Mouse (Mus musculus) testis, adult 2 months (tissue): Measurements from ENCODE around the gene Cideb. TPM values are rescaled to one million over a fixed set of nuclear protein-coding genes. Genes with fewer than 3 reads are reported as not detected.

Experiments
- H3K27ac ChIP-seq: fragments of 200-500 bp; 2 replicates; pipeline ENCODE4 v1.5.1; 2012; ENCODE audit warnings: low read depth, low read length; ENCODE audit not compliant: control insufficient read depth, insufficient read depth
- H3K27me3 ChIP-seq: fragments of 200-500 bp; 2 replicates; pipeline ENCODE4 v1.6.1; 2012; ENCODE audit warnings: mild to moderate bottlenecking, low read length, moderate library complexity; ENCODE audit not compliant: control insufficient read depth, insufficient read depth
- H3K36me3 ChIP-seq: fragments of 200-500 bp; 2 replicates; pipeline ENCODE4 v1.6.1; 2012; ENCODE audit warnings: mild to moderate bottlenecking, low read length; ENCODE audit not compliant: control insufficient read depth, insufficient read depth
- H3K4me1 ChIP-seq: fragments of 200-500 bp; 2 replicates; pipeline ENCODE4 v1.6.1; 2012; ENCODE audit warnings: low read length; ENCODE audit not compliant: control insufficient read depth, insufficient read depth
- H3K4me3 ChIP-seq: fragments of 200-500 bp; 2 replicates; pipeline ENCODE4 v1.5.1; 2012; ENCODE audit warnings: low read depth, mild to moderate bottlenecking, low read length, moderate library complexity, mixed read lengths; ENCODE audit not compliant: control insufficient read depth
- CTCF ChIP-seq: fragments of 200-500 bp; IDR thresholded peaks from 2 replicates; pipeline ENCODE4 v1.5.1; 2012; ENCODE audit warnings: low read depth, mild to moderate bottlenecking, inconsistent platforms, low read length, moderate library complexity; ENCODE audit not compliant: control insufficient read depth, insufficient read depth, insufficient replicate concordance
- POLR2A ChIP-seq: fragments of 200-500 bp; IDR thresholded peaks from 2 replicates; pipeline ENCODE4 v1.6.1; 2012; ENCODE audit warnings: low read depth, mild to moderate bottlenecking, inconsistent platforms, low read length, moderate library complexity; ENCODE audit not compliant: control insufficient read depth
- polyA plus RNA-seq: library from polyadenylated mRNA; depleted of rRNA; stranded (reverse); fragments of >200 nt; gene quantifications from 2 replicates; pipeline ENCODE4 v1.2.3, GENCODE M21; 2012

Cideb gene
- polyA plus RNA-seq, 1 experiment, result not detected

DNA sequence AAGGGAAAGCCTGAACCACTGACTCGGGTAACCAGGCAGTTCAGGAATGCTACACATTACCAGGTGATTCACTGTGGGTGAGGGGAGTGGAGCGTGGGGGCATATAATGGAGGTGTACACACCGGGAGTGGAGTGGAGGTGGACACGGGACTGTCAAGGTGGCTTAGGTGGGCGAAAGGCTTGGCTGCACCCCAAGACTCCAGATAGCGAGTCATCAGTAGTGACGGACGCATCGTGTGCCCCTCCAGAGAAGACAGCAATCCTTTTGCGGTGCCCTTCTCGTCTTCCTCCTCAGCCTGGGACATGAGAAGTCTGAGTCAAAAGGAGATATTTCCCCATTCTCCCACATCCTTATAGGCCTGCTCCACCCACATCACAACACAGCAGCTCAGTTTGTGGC lies 19.5 kb upstream of the Cideb start:
- Histone ChIP-seq H3K27me3 (no peaks in the 10 kb centered on the region), H3K4me1 (no peaks in the 10 kb centered on the region), H3K4me3 (no peak overlapping the region), H3K36me3 (no peaks in the 10 kb centered on the region), H3K27ac (no peak overlapping the region)
- TF ChIP-seq CTCF (no peak), POLR2A (no peak)

DNA sequence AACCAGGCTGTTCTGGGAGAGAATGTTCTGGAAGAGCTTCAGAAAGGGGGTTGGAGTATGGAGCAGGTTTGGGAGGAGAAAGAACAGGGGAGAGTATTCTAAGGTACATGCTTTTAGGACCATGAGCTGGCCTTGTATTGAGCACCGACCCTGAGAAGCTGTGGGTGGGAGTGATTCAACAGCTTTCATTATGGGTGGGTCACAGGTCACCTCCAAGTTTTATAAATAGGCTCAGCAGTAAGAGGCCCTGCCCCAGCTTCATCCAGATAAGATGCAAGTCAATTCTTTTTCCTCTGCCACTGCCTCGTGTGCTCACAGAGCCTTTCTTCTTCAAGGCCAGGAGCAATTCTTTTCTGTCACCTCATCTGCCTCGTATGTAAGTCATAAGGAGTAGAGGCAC lies 18.9 kb upstream of the Cideb start:
- H3K27me3 ChIP-seq, result no peaks in the 10 kb centered on the region
- TF ChIP-seq CTCF (no peak), POLR2A (no peak)
- no peaks in the 10 kb centered on the region for H3K36me3 ChIP-seq
- H3K4me3 ChIP-seq, result no peak overlapping the region
- no peak overlapping the region for H3K27ac ChIP-seq
- no peaks in the 10 kb centered on the region for H3K4me1 ChIP-seq

DNA sequence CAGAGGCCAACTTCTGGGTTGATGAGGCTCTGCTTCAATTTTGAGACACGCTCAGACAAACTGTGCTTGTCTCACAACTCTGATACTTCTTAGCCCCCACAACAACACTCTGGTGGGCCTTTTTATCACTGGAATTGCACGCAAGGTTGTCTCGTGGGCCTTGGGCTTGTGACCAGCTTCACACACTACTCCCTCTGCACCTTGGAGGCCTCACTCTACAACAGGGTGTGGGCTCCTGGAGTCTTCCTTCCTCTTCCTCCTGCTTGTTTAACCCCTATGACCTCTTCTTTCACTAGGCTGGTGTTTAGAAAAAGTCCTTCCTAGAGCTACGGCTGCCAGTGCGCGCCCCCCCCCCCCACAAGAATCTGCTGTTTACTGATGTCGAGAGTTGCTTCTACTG lies 18.5 kb upstream of the Cideb start:
- no peak for TF ChIP-seq POLR2A
- no peak for TF ChIP-seq CTCF
- no peaks in the 10 kb centered on the region for H3K4me1 ChIP-seq
- H3K4me3 ChIP-seq, result no peak overlapping the region
- no peaks in the 10 kb centered on the region for H3K27me3 ChIP-seq
- H3K36me3 ChIP-seq, result no peaks in the 10 kb centered on the region
- H3K27ac ChIP-seq, result no peak overlapping the region

DNA sequence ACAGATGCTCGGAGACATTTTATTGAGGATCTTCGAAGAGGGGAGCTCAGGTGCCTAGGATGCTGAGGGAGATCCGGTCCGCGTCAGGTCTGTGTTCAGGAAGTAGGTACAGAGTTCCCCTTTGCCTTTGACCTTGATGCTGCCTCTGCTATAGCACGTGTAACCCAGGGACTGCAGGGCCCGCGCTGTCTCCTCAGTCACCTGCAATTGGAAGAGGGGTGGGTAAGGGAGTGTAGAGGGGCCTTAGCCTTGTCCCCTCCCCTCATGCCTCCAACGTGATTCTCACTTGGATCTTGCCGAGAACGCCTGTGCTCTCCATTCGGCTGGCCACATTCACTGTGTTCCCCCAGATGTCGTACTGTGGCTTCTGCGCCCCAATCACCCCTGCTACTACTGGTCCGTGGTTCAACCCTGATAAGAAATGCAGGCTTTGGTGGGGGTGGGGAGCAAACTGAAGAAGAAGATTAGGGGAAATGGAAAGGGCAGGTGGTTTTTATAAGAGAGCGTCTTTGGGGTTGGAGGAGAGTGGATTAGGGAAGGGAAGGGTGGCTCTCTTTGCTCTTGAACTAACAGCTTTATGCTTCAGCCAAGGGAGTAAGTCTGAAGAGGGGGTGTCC lies 10.9 kb upstream of the Cideb start:
- no peak overlapping the region for H3K27ac ChIP-seq
- peaks cover 8% of the 10 kb centered on the region for H3K4me1 ChIP-seq
- no peak overlapping the region for H3K4me3 ChIP-seq
- TF ChIP-seq CTCF (no peak), POLR2A (no peak)
- no peaks in the 10 kb centered on the region for H3K36me3 ChIP-seq
- H3K27me3 ChIP-seq, result no peaks in the 10 kb centered on the region

DNA sequence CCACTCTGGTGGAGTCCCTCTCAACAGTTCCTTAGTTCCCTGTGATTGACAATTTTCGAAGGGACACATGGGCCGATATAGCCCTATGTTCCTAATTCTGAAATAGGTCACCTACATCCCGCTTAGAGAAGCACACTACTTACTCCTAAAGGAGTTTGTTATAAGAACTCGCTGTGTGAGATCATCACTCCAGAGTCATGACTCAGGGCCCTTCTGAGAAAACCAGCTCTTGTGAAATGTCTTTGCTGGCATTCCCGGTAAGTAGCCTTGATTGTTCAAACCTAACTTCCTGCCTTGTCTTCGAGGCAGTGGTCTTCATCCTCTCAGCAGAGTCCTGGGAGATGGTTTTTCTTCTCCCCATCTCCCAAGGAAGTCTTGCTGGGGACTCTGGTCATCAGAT lies 10.3 kb upstream of the Cideb start:
- Histone ChIP-seq H3K4me1 (peaks cover 8% of the 10 kb centered on the region), H3K36me3 (no peaks in the 10 kb centered on the region), H3K4me3 (no peak overlapping the region), H3K27me3 (no peaks in the 10 kb centered on the region), H3K27ac (no peak overlapping the region)
- TF ChIP-seq POLR2A (no peak), CTCF (no peak)

DNA sequence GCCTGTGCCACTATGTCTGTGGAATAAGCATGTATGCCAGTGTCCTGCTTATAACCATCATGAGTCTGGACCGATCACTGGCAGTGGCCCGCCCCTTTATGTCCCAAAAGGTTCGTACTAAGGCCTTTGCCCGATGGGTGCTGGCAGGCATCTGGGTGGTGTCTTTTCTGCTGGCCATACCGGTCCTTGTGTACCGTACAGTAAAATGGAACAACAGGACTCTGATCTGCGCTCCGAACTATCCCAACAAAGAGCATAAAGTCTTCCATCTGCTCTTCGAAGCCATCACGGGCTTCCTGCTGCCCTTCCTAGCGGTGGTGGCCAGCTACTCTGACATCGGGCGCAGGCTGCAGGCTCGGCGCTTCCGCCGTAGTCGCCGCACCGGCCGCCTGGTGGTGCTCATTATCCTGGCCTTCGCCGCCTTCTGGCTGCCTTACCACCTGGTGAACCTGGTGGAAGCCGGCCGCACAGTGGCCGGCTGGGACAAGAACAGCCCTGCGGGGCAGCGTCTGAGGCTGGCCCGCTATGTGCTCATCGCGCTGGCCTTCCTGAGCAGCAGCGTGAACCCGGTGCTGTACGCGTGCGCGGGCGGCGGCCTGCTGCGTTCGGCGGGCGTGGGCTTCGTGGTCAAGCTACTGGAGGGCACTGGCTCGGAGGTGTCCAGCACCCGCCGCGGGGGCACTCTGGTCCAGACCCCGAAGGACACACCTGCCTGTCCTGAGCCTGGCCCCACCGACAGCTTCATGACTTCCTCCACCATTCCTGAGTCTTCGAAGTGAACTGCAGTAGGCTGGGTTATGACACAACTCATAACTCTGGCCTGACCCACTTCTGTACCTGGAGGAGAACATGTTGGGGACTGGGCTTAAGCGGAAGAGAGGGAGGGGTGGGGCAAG lies 9.5 kb upstream of the Cideb start:
- Histone ChIP-seq H3K27me3 (no peaks in the 10 kb centered on the region), H3K36me3 (no peaks in the 10 kb centered on the region), H3K4me1 (peaks cover 8% of the 10 kb centered on the region), H3K4me3 (peak overlapping the region; percentile 47), H3K27ac (no peak overlapping the region)
- TF ChIP-seq POLR2A (no peak), CTCF (0 out of 2 replicates have a peak, but pooled peaks have one; percentile 24)

DNA sequence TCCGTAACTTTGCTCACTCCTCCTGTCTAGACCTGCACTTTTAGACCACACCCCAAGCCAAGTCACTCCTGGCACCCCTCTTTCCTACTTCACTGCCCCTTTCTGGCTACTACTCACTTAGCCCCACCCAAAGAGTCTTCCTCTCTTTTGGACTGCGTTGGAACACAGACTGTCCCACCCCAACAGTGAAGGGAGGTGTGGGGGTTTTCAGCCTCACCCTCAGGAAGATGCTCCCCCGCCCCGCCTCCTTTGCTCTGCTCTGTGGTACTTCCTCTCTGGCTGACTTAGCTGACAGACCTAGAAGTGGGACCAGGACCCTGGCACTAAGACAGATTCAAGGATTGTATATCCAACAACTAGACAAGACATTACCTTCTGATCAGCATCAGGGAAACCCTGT lies 7.4 kb upstream of the Cideb start, which contains the start of gene Ltb4r1:
Ltb4r1 (plus strand) TSS at position 267 of the 400 bp plus-strand sequence.
- H3K27ac ChIP-seq, result no peak within 1 kb of the TSS
- TF ChIP-seq POLR2A, result no peak
- no peak within 1 kb of the TSS for H3K4me3 ChIP-seq
- no peaks in the 10 kb centered on the region for H3K36me3 ChIP-seq
- peaks cover 10% of the 10 kb centered on the region for H3K4me1 ChIP-seq
- no peaks in the 10 kb centered on the region for H3K27me3 ChIP-seq
